Mouse (Mus musculus): Measurements from ENCODE around the gene Hsf5.

Hsf5 gene

GRCm38 (mm10) chr11:87629859-87630258 is 12.9 kb downstream of the Hsf5 start:
- in situ Hi-C loops (cut with MboI; ENCODE audit: unreplicated experiment in 2 of 2): no loop called here

- in situ Hi-C loops (cut with MboI; ENCODE audit: unreplicated experiment in 2 of 2): no loop called here
Measured at GRCm38 (mm10) chr11:87638793-87639192, 21.8 kb downstream of the Hsf5 start.

- in situ Hi-C loops (cut with MboI; ENCODE audit: unreplicated experiment in 2 of 2): no loop called here
Measured at GRCm38 (mm10) chr11:87639206-87639605, 22.2 kb downstream of the Hsf5 start.

- in situ Hi-C loops (cut with MboI; ENCODE audit: unreplicated experiment in 2 of 2): no loop called here
Measured at GRCm38 (mm10) chr11:87642865-87643264, 25.9 kb downstream of the Hsf5 start.

GRCm38 (mm10) chr11:87654693-87655092 is 37.7 kb downstream of the Hsf5 start:
- in situ Hi-C loops (cut with MboI; ENCODE audit: unreplicated experiment in 2 of 2): no loop called here

- in situ Hi-C loops (cut with MboI; ENCODE audit: unreplicated experiment in 2 of 2): no loop called here
Measured at GRCm38 (mm10) chr11:87659216-87659615, 42.3 kb downstream of the Hsf5 start.

- in situ Hi-C loops (cut with MboI; ENCODE audit: unreplicated experiment in 2 of 2): loop anchor here (5.0 to 10.0 kb wide), 3 partner anchors 62 to 110 kb away; no protein-coding TSS in a partner anchor
Measured at GRCm38 (mm10) chr11:87662407-87662806, 45.4 kb downstream of the Hsf5 start, which contains the start of gene Rnf43. Rnf43 (plus strand) TSS chr11:87662722.

- in situ Hi-C loops (cut with MboI; ENCODE audit: unreplicated experiment in 2 of 2): loop anchor here (5.0 to 10.0 kb wide), 3 partner anchors 62 to 109 kb away; no protein-coding TSS in a partner anchor
Measured at GRCm38 (mm10) chr11:87662822-87663221, 45.9 kb downstream of the Hsf5 start.

GRCm38 (mm10) chr11:87663948-87664347 is 47.0 kb downstream of the Hsf5 start:
- in situ Hi-C loops (cut with MboI; ENCODE audit: unreplicated experiment in 2 of 2): loop anchor here (5.0 to 10.0 kb wide), 3 partner anchors 61 to 108 kb away; no protein-coding TSS in a partner anchor

- in situ Hi-C loops (cut with MboI; ENCODE audit: unreplicated experiment in 2 of 2): loop anchor here (5.0 to 10.0 kb wide), 3 partner anchors 60 to 108 kb away; no protein-coding TSS in a partner anchor
Measured at GRCm38 (mm10) chr11:87664521-87664920, 47.6 kb downstream of the Hsf5 start.

- in situ Hi-C loops (cut with MboI; ENCODE audit: unreplicated experiment in 2 of 2): loop anchor here in 1 of 2 experiments (10.0 kb wide), 1 partner anchor 60 kb away; no protein-coding TSS in a partner anchor
Measured at GRCm38 (mm10) chr11:87665224-87665623, 48.3 kb downstream of the Hsf5 start.

- in situ Hi-C loops (cut with MboI; ENCODE audit: unreplicated experiment in 2 of 2): loop anchor here in 1 of 2 experiments (10.0 kb wide), 1 partner anchor 59 kb away; no protein-coding TSS in a partner anchor
Measured at GRCm38 (mm10) chr11:87665658-87666057, 48.7 kb downstream of the Hsf5 start.

- in situ Hi-C loops (cut with MboI; ENCODE audit: unreplicated experiment in 2 of 2): loop anchor here in 1 of 2 experiments (10.0 kb wide), 1 partner anchor 58 kb away; no protein-coding TSS in a partner anchor
Measured at GRCm38 (mm10) chr11:87666256-87667035, 49.5 kb downstream of the Hsf5 start.

GRCm38 (mm10) chr11:87667107-87668090 is 50.4 kb downstream of the Hsf5 start:
- in situ Hi-C loops (cut with MboI; ENCODE audit: unreplicated experiment in 2 of 2): loop anchor here in 1 of 2 experiments (10.0 kb wide), 1 partner anchor 57 kb away; no protein-coding TSS in a partner anchor

GRCm38 (mm10) chr11:87673282-87673681 is 56.3 kb downstream of the Hsf5 start:
- in situ Hi-C loops (cut with MboI; ENCODE audit: unreplicated experiment in 2 of 2): no loop called here

- in situ Hi-C loops (cut with MboI; ENCODE audit: unreplicated experiment in 2 of 2): no loop called here
Measured at GRCm38 (mm10) chr11:87675606-87676005, 58.6 kb downstream of the Hsf5 start.

- in situ Hi-C loops (cut with MboI; ENCODE audit: unreplicated experiment in 2 of 2): no loop called here
Measured at GRCm38 (mm10) chr11:87677756-87678155, 60.8 kb downstream of the Hsf5 start.

GRCm38 (mm10) chr11:87678545-87678944 is 61.6 kb downstream of the Hsf5 start:
- in situ Hi-C loops (cut with MboI; ENCODE audit: unreplicated experiment in 2 of 2): no loop called here

- in situ Hi-C loops (cut with MboI; ENCODE audit: unreplicated experiment in 2 of 2): no loop called here
Measured at GRCm38 (mm10) chr11:87678976-87679375, 62.0 kb downstream of the Hsf5 start.

GRCm38 (mm10) chr11:87680786-87681185 is 63.8 kb downstream of the Hsf5 start:
- in situ Hi-C loops (cut with MboI; ENCODE audit: unreplicated experiment in 2 of 2): no loop called here

Data from v-Abl transformed pro-B cells (cell line).